Mouse (Mus musculus): ENCODE measurements around the gene Pls1.

- no peak for TF ChIP-seq CTCF (IDR thresholded peaks at IDR 0.05; ENCODE audit: low read depth)
- TF ChIP-seq EP300 (optimal IDR thresholded peaks at IDR 0.05): no peak
Measured at GRCm38 (mm10) chr9:95822531-95822930, 22.6 kb downstream of the Pls1 start.

Data from stomach, postnatal 0 days (tissue).